Mouse (Mus musculus): ENCODE results near the gene Bmp6. TPM values are rescaled to one million over a fixed set of nuclear protein-coding genes. Genes with fewer than 3 reads are reported as not detected.

Bmp6 gene
- polyA plus RNA-seq, 1 experiment from 2014 or later: 1.1 TPM

DNA sequence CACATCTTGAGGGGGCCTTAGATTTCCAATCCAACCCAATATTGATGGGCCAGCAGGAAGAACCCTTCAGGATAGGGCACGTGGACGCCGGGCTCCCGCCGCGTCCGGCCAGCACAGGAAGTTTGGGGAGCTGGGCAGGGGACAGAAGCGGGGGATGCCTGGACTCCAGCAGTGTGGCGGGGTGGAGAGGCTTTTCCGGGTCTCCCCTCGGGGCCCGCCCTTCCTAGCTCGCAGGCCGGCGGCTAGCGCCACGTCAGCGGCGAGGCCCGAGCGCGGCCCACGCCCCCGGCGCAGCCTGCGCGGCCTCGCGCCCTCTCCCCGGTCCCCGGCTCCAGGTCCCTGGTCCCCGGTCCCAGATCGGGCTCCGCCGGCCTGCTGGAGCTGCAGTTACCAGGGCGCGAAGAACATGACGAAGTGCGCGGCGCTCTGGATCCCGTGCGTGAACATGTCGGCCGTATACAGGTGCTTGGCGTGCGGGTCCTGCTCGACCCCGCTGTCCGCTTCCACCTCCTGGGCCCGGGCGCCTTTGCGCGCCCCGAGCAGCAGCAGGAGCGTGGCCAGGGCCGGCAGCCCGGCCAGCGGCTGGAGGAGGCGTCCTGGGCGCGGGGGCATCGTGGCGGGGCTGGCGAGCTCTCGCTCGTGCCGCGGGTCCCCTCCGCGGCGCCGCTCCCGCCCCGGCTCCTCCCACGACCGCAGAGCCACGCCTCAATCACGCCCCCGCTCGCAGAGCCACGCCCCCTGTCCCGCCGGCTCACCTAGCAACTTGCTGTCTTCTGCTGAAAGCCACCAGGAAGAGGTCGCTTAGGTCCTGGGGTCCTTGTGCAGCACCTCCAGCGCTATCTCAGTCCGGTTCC, 183.1 kb downstream of the Bmp6 start:
- under 1% methylated on average over 73 of the region's 87 CpGs for WGBS
- H3K4me1 ChIP-seq (replicated peaks; ENCODE audit: control insufficient read depth, insufficient read depth, low read length): peaks cover 18% of the 10 kb centered on the region
- peak overlapping the region; percentile 88 for H3K9ac ChIP-seq (ENCODE audit: low read depth, low read length)

DNA sequence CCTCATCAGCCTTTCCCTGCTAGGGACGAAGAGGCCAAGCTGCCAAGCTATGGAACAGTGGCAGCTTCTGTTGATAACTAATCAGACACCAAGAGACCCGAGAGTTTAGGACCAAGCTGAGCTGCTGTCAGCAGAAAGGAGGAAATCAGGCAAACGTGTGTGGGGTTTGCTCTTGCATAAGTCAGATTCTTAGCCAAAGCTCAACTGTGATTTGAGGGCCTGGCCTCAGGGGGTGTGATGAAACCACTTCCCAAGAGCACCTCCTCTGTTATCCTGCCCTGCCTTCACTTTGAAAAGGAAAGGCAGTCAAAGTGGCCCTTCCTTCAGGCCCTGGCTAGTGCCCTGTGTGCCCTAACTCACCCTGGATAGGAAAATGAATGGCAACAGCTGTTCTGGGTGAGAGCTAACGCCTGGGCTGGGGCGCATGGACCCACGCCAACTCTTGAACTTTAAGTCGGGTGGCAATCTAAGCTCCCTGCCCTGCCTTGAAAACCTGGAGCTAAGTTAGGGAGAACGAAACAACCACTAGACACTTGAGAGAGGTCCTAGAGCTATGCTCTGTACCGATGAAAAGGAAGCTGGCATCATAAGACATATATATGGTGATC, 183.9 kb downstream of the Bmp6 start, which contains the start of gene Txndc5:
Txndc5 (minus strand) TSS at position 138 of the 608 bp plus-strand sequence.
- Histone ChIP-seq H3K4me3 (ENCODE audit: low read depth, low read length) (peak within 1 kb of the TSS; percentile 91), H3K27ac (ENCODE audit: low read depth, low read length) (peak within 1 kb of the TSS; percentile 91), H3K27me3 (replicated peaks; ENCODE audit: control insufficient read depth, insufficient read depth, low read length) (0 out of 2 replicates have a peak, but pooled peaks cover 3% of the 10 kb centered on the region), H3K36me3 (ENCODE audit: control insufficient read depth, insufficient read depth) (no peaks in the 10 kb centered on the region), H3K9me3 (ENCODE audit: control insufficient read depth) (no peaks in the 10 kb centered on the region), H3K4me2 (replicated peaks; ENCODE audit: low read depth) (peak within 1 kb of the TSS; percentile 96), H3K4me1 (replicated peaks; ENCODE audit: control insufficient read depth, insufficient read depth, low read length) (peaks cover 18% of the 10 kb centered on the region), H3K9ac (ENCODE audit: low read depth, low read length) (peak within 1 kb of the TSS; percentile 88)
- TF ChIP-seq CTCF (IDR thresholded peaks at IDR 0.05; ENCODE audit: low read depth): no peak
- 0 out of 2 replicates have a peak, but pooled peaks have one; percentile 18 for ATAC-seq
- 50% methylated on average over 9 of the region's 9 CpGs for WGBS

More for the DNA sequence above, 183.1 kb downstream of the Bmp6 start:
- Histone ChIP-seq H3K4me3 (ENCODE audit: low read depth, low read length) (peak overlapping the region; percentile 91), H3K27me3 (replicated peaks; ENCODE audit: control insufficient read depth, insufficient read depth, low read length) (0 out of 2 replicates have a peak, but pooled peaks cover 3% of the 10 kb centered on the region), H3K9me3 (ENCODE audit: control insufficient read depth) (no peaks in the 10 kb centered on the region), H3K4me2 (replicated peaks; ENCODE audit: low read depth) (peak overlapping the region; percentile 96), H3K27ac (ENCODE audit: low read depth, low read length) (peak overlapping the region; percentile 91), H3K36me3 (ENCODE audit: control insufficient read depth, insufficient read depth) (peaks cover 4% of the 10 kb centered on the region; the same call in 1 of the 2 replicates)
- no peak for TF ChIP-seq CTCF (IDR thresholded peaks at IDR 0.05; ENCODE audit: low read depth)
- ATAC-seq: peak; percentile 81

DNA sequence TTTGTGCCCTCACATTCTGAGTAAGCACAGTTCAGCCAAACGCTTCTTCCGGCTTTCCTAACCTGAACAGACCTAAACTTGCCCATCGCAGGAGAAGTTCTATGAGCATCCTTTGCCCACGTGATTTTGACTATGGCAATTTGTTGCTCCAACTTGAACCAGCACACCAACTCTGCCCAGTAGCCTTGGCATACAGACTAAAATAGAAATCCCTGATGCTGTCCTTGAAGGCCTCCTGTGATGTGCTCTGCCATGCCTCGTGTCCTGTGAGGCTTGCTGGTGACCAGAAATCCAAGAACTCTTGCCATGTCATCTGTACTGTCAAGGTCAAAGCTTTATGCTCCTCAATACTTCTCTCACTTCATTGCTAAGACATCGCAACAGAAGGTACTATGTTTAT, 184.7 kb downstream of the Bmp6 start:
- no peak for TF ChIP-seq CTCF (IDR thresholded peaks at IDR 0.05; ENCODE audit: low read depth)
- Histone ChIP-seq H3K36me3 (ENCODE audit: control insufficient read depth, insufficient read depth) (no peaks in the 10 kb centered on the region), H3K4me2 (replicated peaks; ENCODE audit: low read depth) (no peak overlapping the region), H3K9ac (ENCODE audit: low read depth, low read length) (no peak overlapping the region), H3K4me3 (ENCODE audit: low read depth, low read length) (no peak overlapping the region), H3K9me3 (ENCODE audit: control insufficient read depth) (no peaks in the 10 kb centered on the region), H3K27me3 (replicated peaks; ENCODE audit: control insufficient read depth, insufficient read depth, low read length) (0 out of 2 replicates have a peak, but pooled peaks cover 3% of the 10 kb centered on the region), H3K27ac (ENCODE audit: low read depth, low read length) (no peak overlapping the region), H3K4me1 (replicated peaks; ENCODE audit: control insufficient read depth, insufficient read depth, low read length) (peaks cover 18% of the 10 kb centered on the region)
- ATAC-seq: no peak
- 91% methylated on average over 6 of the region's 6 CpGs for WGBS

DNA sequence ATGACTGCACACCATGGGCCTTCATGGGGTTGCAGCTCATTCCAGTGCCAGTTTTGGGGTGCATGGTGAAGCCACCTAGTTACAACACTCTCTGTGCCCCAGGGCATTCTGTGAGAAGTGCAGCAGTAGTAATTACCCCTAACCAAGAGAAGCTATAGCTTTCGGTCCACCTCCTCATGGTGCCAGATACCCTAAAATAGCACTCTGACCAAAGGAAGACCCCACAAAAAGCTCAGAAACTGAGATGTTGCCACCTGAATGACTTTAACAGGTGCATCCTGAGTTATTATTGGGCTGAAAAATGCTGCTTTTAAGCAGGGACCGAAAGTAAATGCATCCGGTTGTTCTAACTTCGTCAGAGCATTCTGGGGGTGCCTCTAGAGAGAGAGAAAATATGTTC, 186.6 kb downstream of the Bmp6 start:
- Histone ChIP-seq H3K4me3 (ENCODE audit: low read depth, low read length) (no peak overlapping the region), H3K27me3 (replicated peaks; ENCODE audit: control insufficient read depth, insufficient read depth, low read length) (0 out of 2 replicates have a peak, but pooled peaks cover 3% of the 10 kb centered on the region), H3K9ac (ENCODE audit: low read depth, low read length) (no peak overlapping the region), H3K9me3 (ENCODE audit: control insufficient read depth) (no peaks in the 10 kb centered on the region), H3K4me2 (replicated peaks; ENCODE audit: low read depth) (no peak overlapping the region), H3K4me1 (replicated peaks; ENCODE audit: control insufficient read depth, insufficient read depth, low read length) (peaks cover 8% of the 10 kb centered on the region; the same call in 1 of the 2 replicates), H3K36me3 (ENCODE audit: control insufficient read depth, insufficient read depth) (no peaks in the 10 kb centered on the region), H3K27ac (ENCODE audit: low read depth, low read length) (no peak overlapping the region)
- 95% methylated on average over 4 of the region's 4 CpGs for WGBS
- no peak for ATAC-seq
- TF ChIP-seq CTCF (IDR thresholded peaks at IDR 0.05; ENCODE audit: low read depth): no peak

DNA sequence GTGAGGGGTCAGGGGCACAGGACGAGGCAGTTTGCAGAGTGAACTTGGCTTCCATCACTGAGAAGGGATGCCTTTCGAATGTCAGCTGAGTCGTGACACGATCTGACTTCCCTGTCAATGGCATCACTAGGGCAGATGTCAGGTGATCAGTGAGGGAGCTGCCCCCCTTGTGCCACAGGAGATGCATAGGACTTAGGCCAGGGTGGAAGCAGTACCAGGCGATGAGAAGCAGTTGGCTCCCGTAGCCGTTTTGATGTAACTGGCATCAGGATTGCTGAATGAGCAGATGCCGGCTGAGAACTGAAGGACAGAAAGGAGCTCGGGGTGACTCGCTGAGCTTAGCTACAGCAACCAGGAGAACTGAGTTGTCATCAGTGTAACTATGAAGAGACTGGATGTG, 188.6 kb downstream of the Bmp6 start:
- Histone ChIP-seq H3K4me1 (replicated peaks; ENCODE audit: control insufficient read depth, insufficient read depth, low read length) (no peaks in the 10 kb centered on the region), H3K36me3 (ENCODE audit: control insufficient read depth, insufficient read depth) (no peaks in the 10 kb centered on the region), H3K4me2 (replicated peaks; ENCODE audit: low read depth) (no peak overlapping the region), H3K27ac (ENCODE audit: low read depth, low read length) (no peak overlapping the region), H3K4me3 (ENCODE audit: low read depth, low read length) (no peak overlapping the region), H3K27me3 (replicated peaks; ENCODE audit: control insufficient read depth, insufficient read depth, low read length) (0 out of 2 replicates have a peak, but pooled peaks cover 3% of the 10 kb centered on the region), H3K9me3 (ENCODE audit: control insufficient read depth) (no peaks in the 10 kb centered on the region), H3K9ac (ENCODE audit: low read depth, low read length) (no peak overlapping the region)
- TF ChIP-seq CTCF (IDR thresholded peaks at IDR 0.05; ENCODE audit: low read depth): no peak
- 85% methylated on average over 10 of the region's 10 CpGs for WGBS
- ATAC-seq: no peak

DNA sequence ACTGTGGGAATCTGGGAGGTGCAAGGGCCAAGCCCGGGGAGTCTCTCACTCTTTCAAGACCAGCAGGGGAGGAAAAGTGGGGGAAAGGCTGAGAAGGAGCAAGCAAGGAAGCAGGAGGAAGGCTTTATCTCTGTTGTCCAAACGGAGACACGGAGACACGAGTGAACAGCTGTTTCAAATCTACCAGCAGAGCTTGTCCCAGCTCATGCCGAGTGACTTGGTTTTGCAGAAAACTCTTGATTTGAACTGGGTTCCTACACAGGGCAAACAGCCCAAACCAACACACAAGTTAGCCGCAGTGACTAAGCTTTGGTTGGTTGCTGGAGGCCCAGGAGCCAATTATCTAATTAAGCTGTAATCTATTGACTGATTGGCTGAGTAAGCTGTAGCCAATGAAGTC, 189.1 kb downstream of the Bmp6 start:
- H3K4me2 ChIP-seq (replicated peaks; ENCODE audit: low read depth): no peak overlapping the region
- no peaks in the 10 kb centered on the region for H3K9me3 ChIP-seq (ENCODE audit: control insufficient read depth)
- H3K4me3 ChIP-seq (ENCODE audit: low read depth, low read length): no peak overlapping the region
- no peaks in the 10 kb centered on the region for H3K36me3 ChIP-seq (ENCODE audit: control insufficient read depth, insufficient read depth)
- no peak for ATAC-seq
- H3K27ac ChIP-seq (ENCODE audit: low read depth, low read length): no peak overlapping the region
- TF ChIP-seq CTCF (IDR thresholded peaks at IDR 0.05; ENCODE audit: low read depth): no peak
- H3K27me3 ChIP-seq (replicated peaks; ENCODE audit: control insufficient read depth, insufficient read depth, low read length): 0 out of 2 replicates have a peak, but pooled peaks cover 3% of the 10 kb centered on the region
- 34% methylated on average over 6 of the region's 6 CpGs for WGBS
- H3K9ac ChIP-seq (ENCODE audit: low read depth, low read length): no peak overlapping the region
- no peaks in the 10 kb centered on the region for H3K4me1 ChIP-seq (replicated peaks; ENCODE audit: control insufficient read depth, insufficient read depth, low read length)
